Mouse (Mus musculus) gastrocnemius, postnatal 14 days (tissue): Measurements from ENCODE around the gene Slc2a6. TPM values are rescaled to one million over a fixed set of nuclear protein-coding genes. Genes with fewer than 3 reads are reported as not detected.

Source experiments
- DNase-seq: peaks from one replicate; pipeline ENCODE4 v3.0.0; 2021; ENCODE audit warnings: mixed read lengths
- intact Hi-C: fragments of 180-260 bp; cut with DNase I; formaldehyde crosslinking; loops from one replicate; pipeline ENCODE4 v1.15.1; 2025; ENCODE audit warnings: low total_unique reads
- total RNA-seq, 2 experiments: library from RNA; stranded (reverse); gene quantifications; 2 replicates each; pipeline ENCODE4 v1.2.3; 2021

The Slc2a6 gene
- total RNA-seq, 2 experiments from 2014 or later: 0.11 to 0.62 TPM

DNA sequence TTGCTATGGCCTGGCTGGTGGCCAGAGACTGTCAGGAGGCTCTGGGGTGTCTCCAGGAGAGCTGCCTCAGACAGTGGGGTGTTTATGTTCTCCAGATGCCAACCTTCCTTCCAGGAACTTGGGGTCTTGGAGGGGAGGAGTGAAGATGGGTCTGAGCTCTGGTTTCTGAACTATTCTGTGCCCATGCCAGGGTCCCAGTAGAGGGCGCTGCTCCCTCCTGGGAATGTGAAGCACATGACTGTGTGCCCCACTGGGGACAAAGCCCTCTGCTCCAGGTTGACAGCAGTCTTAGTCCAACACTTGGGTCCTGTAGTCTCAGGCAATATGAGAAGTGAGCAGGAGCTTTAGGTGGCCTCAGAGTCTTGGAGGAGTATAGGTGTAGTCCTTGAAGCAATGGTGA, 11.5 kb upstream of the Slc2a6 start:
- intact Hi-C loops: loop anchor here (5.0 to 10.0 kb wide), 2 partner anchors 114 to 192 kb away; no protein-coding TSS in a partner anchor
- DNase-seq: no peak

DNA sequence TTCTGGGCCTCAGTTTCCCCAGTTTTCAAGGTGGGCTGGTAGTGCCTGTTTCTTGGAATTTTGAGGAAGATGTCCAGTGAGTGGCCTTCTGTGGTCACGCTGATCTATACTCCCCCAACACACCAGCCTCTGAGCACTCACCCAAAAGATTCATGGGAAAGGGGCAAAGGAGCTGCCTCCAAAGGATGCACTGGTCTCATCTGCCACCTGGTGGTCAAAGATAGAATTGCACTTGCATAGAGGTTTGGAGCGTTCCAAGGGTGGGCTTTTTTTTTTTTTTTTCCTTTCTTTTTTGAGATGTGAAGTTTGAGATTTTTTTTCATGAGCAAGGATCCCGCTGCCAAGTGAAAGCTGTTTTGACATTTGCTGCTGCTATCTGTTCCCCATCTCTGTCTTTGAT, 10.8 kb upstream of the Slc2a6 start:
- intact Hi-C loops: loop anchor here (5.0 to 10.0 kb wide), 2 partner anchors 114 to 191 kb away; no protein-coding TSS in a partner anchor
- peak; percentile 58 for DNase-seq

DNA sequence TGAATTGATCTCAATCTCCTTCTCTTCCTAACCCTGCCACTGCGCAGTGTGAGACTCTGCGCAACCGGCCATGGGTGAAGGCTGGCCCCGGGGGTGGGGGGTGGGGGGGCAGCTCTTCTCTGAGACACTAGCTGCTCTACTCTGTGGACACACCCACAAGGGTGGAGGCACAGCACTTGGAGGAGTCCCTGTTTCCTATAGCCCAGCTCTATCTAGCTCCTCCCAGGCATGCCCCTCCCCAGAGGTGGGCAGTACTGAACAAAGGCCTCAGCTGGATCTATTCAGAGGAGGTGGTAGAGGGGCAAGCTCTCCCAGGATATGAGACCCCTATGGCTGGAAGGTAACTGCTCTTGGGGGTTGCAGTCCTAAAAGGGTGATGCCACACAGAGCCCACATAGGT, 9.2 kb upstream of the Slc2a6 start:
- intact Hi-C loops: loop anchor here (5.0 to 10.0 kb wide), 2 partner anchors 112 to 190 kb away; no protein-coding TSS in a partner anchor
- DNase-seq: no peak

DNA sequence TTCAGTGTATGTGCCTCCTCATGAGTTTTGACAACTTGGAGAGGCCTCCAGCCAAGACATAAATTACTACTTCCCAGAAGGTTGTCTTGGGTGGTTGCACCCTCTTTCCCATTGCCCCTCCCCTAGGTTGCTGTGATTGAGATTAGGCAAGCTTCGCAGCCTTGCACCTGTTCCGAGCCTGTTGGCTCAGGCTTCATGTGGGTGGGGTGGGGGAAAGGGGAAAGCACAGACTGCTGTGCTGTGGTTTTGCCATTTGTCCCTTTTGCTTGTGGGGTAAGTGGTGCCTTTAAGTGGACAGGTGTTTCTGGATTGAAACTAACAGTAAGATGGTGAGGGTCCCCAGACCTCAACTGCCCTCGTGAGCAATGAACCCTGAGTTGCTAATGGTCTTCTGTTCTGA, 8.2 kb upstream of the Slc2a6 start:
- no peak for DNase-seq
- intact Hi-C loops: loop anchor here (5.0 to 10.0 kb wide), 2 partner anchors 111 to 189 kb away; no protein-coding TSS in a partner anchor

DNA sequence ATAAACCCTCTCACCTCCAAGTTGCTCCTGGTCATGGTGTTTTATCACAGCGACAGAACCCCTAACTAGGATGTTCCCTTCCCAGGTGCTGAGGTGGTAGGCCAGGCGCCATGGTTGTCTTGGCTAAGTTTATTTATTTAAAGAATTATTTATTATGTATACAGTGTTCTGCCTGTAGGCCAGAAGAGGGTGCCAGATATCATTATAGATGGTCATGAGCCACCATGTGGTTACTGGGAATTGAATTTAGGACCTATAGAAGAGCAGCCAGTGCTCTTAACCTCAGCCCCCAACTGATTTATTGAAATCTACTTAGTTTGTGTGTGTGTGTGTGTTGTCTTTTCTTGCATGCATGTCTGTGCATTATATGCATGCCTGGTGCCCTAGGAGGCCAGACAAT, 4.6 kb upstream of the Slc2a6 start:
- DNase-seq: no peak
- intact Hi-C loops: loop anchor here (10.0 kb wide), 1 partner anchor 108 kb away; no protein-coding TSS in a partner anchor

DNA sequence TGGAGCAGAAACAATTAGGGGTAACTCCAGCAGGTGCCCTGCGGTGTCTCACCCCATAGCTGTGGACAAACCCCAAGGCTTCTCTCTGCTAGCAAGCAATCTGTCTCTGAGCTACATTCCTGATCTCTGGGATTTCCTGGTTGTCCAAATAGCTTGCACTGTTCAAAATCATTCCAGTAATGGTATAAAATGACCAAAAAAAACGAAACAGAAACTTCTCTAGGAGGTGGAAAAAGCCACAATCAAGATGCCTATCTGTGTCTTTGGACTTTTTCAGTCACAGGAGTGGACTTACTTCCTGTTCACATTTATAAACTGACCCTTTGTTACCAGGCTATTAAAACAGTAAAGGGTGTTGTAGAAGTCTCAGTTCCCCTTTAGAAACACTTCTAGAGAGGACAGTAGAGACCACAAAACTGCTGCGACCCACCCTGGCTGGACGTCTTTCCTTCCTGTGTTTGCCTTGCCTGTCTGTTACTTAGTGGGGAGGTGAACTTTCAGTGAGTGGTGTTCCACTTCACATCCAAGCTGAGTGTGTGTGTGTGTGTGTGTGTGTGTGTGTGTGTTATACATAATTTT, 728 bp upstream of the Slc2a6 start:
- DNase-seq: no peak
- intact Hi-C loops: no loop called here

DNA sequence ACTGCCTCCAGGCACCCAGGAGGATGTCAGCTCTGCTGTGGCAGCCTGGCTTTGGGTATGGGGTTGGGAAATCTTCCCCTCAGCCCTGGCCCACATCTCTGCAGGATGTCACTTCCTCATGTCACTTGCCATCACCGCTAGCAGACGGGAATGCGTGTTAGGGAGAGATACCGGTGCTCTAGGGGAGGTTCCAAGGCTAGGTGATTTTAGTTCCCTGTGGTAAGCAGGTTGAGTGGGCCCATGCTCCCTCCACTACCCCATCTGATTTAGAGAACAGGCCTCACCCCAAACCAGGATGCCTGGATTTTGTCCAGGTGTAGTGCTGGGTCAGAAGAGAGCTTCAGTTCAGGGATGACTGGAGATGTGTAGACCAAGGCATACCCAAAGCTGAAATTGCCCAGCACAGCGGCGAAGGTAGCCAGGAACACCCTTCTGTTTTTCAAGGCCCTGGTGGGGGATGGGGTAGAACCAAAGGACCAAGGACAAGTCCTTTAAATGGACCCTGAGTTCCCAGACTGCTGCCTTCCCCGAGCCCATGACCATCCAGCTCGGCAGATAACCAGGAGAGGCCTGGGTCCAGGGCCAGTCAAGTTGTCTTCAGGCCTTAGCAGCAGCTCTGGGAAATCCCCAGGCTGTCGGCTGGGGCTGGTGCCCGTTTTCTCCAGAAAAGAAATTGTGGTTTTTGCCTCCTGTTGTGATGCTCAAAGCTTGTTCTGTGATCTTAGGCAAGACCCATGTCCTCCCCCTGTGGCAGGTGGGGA, 761 bp downstream of the Slc2a6 start:
- no peak for DNase-seq
- intact Hi-C loops: no loop called here

DNA sequence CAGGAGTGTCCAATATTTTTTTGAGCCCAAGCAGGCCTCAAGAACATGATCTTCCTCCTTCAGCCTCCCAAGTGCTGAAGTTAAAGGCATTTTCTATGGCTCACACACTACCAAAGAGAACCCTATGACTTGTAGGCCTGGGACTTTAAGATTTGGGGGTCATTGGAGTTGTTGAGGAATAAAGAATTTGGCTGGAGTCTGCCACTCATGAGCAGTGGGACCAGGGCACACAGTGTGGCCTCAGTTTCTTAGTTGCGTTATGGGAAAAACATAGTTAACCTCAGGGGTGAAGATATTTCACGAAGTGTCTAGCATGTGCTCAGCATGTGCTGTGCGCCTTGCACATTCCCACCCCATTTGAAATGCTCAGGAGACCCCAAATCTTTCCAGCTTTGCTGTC, 1.5 kb downstream of the Slc2a6 start:
- no peak for DNase-seq
- intact Hi-C loops: no loop called here

DNA sequence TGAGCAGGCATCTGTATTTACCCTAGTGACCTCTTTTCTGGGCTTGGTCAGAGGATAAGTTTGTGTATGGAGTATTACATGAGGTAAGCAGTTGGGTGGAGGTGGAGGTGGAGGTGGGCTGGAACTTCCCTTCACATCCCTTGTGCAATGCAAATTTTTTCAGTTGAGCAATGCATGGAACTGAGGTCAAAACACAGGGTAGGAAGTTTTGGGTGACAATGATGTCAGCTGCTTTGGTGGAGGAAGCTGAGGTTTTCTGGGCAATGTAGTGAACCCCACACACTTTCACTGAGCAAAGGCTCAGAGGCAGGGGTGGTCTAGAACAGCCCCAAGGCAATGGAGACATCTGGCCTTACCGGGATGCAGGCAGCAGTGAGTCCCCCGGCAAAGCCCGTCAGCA, 2.3 kb downstream of the Slc2a6 start:
- DNase-seq: no peak
- intact Hi-C loops: no loop called here

DNA sequence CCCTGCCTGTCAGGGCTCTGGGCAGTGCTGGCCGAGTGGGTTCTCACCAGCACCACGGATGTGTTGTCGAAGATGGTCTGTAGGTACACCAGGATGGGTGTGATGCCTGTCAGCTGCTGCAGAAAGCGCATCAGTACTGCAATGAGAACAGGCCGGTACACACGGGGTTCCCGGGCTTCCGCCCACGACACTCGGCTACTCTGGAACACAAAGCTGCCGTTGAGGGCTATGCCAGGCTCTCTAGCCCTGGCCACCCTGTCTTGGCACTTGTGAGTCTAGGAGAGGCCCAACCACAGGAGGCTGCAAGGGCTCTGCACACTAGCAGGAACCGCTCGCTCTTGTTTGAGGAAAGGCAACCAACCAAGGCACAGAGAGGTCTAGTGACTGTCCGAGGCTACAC, 3.7 kb downstream of the Slc2a6 start:
- DNase-seq: no peak
- intact Hi-C loops: no loop called here

DNA sequence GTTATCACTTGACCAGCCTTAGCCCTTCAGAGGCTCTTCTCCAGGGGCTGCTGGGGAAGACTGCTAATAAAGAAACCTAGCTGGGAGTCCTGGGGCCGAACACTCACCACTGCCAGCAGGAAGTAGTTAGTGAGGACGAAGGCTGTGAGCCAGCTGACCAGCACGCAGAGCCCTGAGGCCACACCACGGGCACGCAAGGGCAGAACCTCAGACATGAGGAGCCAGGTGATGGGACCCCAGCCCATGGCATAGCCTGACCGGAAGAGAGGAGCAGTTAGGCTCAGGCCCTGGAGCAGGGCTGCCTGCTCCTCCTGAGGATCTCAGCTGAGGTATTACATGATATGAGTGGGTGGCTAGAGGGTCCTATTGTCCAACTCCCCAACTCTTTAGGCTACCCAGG, 5.2 kb downstream of the Slc2a6 start:
- intact Hi-C loops: no loop called here
- DNase-seq: no peak

DNA sequence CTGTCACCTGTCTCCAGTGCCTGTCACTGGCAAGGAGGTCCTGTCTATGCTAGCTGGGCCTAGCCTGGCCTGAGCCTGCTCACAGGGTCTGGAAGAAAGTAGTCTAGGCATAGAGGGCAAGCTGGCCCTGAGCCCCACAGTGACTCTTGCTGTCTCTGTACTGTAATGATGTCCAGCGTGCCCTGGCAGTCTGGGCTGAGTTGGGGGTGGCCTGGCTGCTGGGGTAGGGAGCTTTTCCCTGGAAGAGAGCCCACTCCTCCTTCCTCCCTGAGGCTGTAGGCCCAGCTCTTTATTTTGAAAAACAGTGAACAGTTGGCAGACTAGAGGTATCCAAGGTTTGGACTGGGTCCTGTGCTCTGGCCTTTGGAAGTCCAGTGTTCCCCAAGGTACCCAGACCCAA, 6.7 kb downstream of the Slc2a6 start:
- DNase-seq: no peak
- intact Hi-C loops: no loop called here

DNA sequence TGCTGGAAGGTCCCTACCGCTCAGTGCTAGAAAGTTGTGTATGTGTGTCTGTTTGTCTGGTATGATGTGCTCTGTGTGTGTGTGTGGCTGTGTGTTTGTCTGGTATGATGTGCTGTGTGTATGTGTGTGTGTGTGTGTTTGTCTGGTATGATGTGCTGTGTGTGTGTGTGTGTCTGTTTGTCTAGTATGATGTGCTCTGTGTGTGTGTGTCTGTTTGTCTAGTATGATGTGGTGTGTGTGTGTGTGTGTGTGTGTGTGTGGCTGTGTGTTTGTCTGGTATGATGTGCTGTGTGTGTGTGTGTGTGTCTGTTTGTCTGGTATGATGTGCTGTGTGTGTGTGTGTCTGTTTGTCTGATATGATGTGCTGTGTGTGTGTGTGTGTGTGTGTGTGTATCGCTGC, 8.3 kb downstream of the Slc2a6 start:
- intact Hi-C loops: loop anchor here (10.0 kb wide), 1 partner anchor 85 kb away; the partner anchor contains the start of genes Stkld1 and Surf4
- DNase-seq: no peak

DNA sequence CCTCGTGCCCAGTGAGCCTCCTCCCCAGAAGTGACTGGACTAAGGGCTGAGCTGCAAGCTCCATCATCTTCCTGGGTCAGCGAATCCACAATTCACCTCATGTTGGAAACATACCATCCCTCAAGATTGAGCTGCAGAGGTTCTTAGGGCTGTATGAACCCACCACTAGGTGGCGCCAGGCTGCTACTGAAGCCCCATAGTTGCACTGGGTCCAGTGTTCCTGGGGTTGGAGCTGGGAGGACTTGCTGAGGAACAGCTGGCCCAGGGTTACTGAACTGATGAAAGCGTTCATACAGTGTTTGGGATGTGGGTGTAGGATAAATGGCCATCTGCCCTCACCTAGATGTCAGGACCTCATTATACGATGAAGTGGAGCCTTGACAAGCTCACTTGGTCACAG, 10.0 kb downstream of the Slc2a6 start:
- DNase-seq: peak; percentile 78
- intact Hi-C loops: loop anchor here (10.0 kb wide), 1 partner anchor 83 kb away; the partner anchor contains the start of genes Stkld1 and Surf4

DNA sequence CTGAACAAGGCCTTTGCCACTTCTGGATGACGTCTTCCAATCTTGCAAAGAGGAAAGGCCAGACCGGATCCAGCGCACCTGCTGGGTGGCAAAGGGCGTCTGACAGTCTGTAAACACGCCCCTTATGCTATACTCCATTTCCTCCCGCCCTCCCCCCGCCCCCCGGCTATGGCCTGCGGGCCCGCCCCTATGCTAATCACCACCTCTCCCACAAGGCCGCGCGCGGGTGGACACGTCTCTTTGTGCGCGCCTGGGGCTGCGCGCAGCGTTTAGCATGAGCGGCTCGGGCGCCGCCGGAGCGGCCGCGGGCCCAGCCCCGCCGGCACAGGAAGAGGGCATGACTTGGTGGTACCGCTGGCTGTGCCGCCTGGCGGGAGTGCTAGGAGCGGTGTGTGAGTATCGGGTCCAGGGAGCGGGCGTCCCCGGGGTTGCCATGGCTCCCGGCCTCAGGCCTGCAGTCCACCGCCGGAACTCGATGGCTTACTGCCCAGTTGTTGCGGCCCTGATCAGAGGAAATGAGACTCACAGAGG, 18.0 kb downstream of the Slc2a6 start, which contains the start of gene Cacfd1:
Cacfd1 (plus strand) TSS at position 213 of the 531 bp plus-strand sequence.
- DNase-seq: peak; percentile 87
- intact Hi-C loops: loop anchor here (10.0 kb wide), 1 partner anchor 75 kb away; the partner anchor contains the start of genes Stkld1 and Surf4

DNA sequence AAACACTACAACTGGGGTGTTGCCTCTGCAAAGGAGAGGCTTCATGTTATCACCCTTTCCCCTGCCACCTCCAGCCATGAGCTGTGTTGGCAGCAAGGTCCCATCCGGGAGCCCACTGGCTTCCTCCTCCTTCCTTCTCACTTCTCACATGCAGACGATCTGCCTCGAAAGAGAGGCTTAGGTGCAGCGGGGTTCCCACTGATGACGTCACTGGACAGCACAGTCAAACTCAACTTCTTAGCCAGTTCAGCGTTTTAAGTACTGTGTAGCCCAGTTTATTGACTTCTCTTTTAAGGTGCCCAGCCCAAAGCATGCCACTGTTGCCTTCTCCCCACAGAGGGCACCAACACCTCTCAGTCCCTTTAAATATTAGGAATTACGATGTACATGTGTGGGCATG, 20.1 kb downstream of the Slc2a6 start:
- intact Hi-C loops: no loop called here
- no peak for DNase-seq

DNA sequence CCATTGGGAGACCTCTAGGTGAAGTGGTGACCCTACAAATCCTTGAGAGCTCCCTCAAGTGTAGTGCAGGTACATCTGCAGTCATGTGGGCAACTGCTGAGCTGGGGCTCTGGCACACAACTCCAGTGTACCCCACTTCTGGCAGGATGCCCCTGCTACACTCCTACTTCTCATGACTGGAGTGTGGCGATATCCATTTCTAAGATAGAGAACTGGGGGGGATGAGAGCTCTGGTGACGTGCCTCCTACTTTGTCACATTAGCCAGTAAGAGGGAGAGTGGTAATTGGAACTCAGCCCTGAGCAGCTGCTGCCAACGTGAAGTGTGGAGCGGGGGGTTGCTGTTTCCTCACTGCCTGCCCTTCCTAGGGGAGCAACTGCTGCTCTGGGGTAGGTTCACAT, 21.5 kb downstream of the Slc2a6 start:
- intact Hi-C loops: no loop called here
- DNase-seq: no peak

DNA sequence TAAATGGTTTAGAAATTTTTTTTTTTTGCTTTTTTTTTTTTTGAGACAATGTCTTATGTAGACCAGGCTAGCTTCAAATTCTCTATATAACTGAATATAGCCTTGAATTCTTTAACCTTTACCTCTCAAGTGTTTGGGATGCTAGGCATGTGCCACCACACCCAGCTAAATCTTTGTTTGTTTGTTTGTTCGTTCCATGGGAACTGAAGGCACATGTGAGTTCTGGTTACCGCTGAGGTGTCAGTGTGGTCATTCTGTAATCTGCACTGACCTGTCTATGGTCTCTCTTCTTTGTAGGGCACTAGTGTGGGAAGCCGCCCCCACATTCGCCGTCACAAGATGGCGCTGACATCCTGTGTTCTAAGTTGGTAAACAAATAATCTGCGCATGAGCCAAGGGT, 29.8 kb downstream of the Slc2a6 start:
- DNase-seq: no peak
- intact Hi-C loops: no loop called here

DNA sequence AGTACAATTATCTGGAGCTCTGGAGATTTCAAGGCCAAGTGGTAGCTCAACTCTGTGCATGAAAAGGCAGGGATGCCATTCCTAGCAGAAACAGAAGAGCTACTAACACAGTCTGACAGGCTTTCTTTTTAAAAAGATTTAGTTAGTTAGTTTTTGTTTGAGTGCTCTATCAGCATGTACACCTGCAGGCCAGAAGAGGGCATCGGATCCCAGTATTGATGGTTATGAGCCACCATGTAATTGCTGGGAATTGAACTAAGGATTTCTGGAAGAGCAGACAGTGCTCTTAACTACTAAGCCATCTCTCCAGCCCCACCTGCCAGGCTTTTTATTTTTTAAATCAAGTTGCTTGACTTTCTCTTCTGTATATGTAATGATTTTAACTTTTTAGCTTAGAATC, 30.3 kb downstream of the Slc2a6 start:
- intact Hi-C loops: no loop called here
- DNase-seq: no peak

DNA sequence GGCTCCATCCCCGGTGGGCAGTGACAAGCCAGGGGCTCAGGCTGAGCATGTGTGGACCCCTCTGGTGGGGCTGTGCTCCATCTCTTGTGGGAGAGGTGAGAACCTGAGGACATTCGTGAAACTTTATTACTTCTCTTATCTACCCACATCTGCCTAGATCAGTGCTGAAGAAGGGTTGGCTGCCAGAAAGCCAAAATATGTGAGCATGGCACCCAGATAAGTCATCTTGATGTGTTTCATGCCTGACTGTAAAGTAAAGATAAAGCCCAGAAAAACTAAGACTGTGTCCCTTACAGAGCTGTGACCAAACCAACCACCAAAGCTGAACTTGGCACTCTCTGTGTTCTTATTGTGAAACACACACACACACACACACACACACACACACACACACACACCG, 33.9 kb downstream of the Slc2a6 start:
- intact Hi-C loops: no loop called here
- DNase-seq: no peak

DNA sequence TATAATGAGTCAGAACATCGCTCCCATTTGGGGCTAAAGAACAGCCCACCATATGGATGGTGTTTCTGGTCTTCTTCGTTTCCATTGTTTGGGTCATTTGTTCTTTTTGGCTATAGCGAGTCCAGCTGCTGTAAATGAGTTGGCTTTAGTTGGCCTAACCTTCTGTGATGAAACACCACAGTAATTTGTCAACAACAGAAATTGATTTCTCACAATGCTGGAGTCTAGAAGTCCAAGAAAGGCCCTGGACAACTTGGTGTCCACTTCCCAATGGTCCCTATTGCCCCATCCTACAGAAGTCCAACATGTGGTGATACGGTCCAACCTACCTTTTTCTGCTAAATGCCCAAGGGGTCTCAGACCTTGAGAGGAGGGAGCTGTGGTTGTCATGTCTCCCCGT, 43.2 kb downstream of the Slc2a6 start:
- intact Hi-C loops: no loop called here
- no peak for DNase-seq
